Comparison of ENCODE assay signal across 23 mouse cellular contexts in genomic region chr12:70025431-70025830, GRCm38 (mm10). TPM values are rescaled to one million over a fixed set of nuclear protein-coding genes. Genes with fewer than 3 reads are reported as not detected.
DNase-seq lines count a peak whose midpoint lies in the region; ATAC-seq and TF ChIP-seq lines count a peak whose summit lies in the region.
"Had no signal": no experiment of that assay in that cellular context is flagged by ENCODE, and none has a peak within 500 bp of the region (broad histone marks: within the 10 kb centered on the region; RNA-seq: fewer than 3 reads in every experiment).

No protein-coding gene starts in this region.

- H3K27me3 ChIP-seq in lung, postnatal 0 days (replicated peaks; ENCODE audit: insufficient read depth, low read length): no peaks in the 10 kb centered on the region
- no peaks in the 10 kb centered on the region for H3K27me3 ChIP-seq in Patski
- H3K27me3 ChIP-seq: embryonic facial prominence, embryonic 13.5 days; embryonic facial prominence, embryonic 15.5 days; forebrain, embryonic 12.5 days had no signal

- in situ Hi-C loops in Patski (cut with MboI; ENCODE audit: low pct_unique_long_range_greater_than_20kb): no loop called here

- TF ChIP-seq EP300 in lung, postnatal 0 days (IDR thresholded peaks at IDR 0.05): no peak

- no peaks in the 10 kb centered on the region for H3K4me1 ChIP-seq in lung, postnatal 0 days (ENCODE audit: insufficient read depth, low read depth, low read length)
- H3K4me1 ChIP-seq in lung, adult 2 months (ENCODE audit: control insufficient read depth, insufficient read depth, low read length): no peaks in the 10 kb centered on the region; the same call in none of the 2 replicates
- H3K4me1 ChIP-seq: embryonic facial prominence, embryonic 13.5 days; embryonic facial prominence, embryonic 15.5 days; forebrain, embryonic 10.5 days; forebrain, embryonic 12.5 days had no signal

- POLR2A ChIA-PET in Patski (lab: Charles Lee): interaction anchor here (1.0 to 2.0 kb wide), 6 partner anchors 10 to 63 kb away, joined by 3 to 7 read pairs (median 4); no protein-coding TSS in a partner anchor

- no peaks in the 10 kb centered on the region for H3K9me3 ChIP-seq in lung, postnatal 0 days (ENCODE audit: low read length)
- H3K9me3 ChIP-seq: embryonic facial prominence, embryonic 13.5 days; embryonic facial prominence, embryonic 15.5 days; forebrain, embryonic 10.5 days; forebrain, embryonic 12.5 days had no signal

- TF ChIP-seq CTCF in lung, postnatal 0 days (IDR thresholded peaks at IDR 0.05): no peak
- no peak for TF ChIP-seq CTCF in lung, adult 2 months (IDR thresholded peaks at IDR 0.05; ENCODE audit: insufficient read depth, low read length)
- TF ChIP-seq CTCF in Patski (IDR thresholded peaks at IDR 0.05): no peak

- H3K4me2 ChIP-seq in lung, postnatal 0 days (replicated peaks; ENCODE audit: low read depth, low read length): no peak overlapping the region
- H3K4me2 ChIP-seq: embryonic facial prominence, embryonic 13.5 days; embryonic facial prominence, embryonic 15.5 days; forebrain, embryonic 12.5 days had no signal

- 0 out of 2 replicates have a peak, but pooled peaks have one; percentile 6 for ATAC-seq in lung, postnatal 0 days
- peak; percentile 87 for ATAC-seq in Patski
- no peak for ATAC-seq in activated CD4-positive, CD25-positive, alpha-beta regulatory T cell, adult 4 months
- ATAC-seq: forebrain, embryonic 14.5 days; forebrain, embryonic 16.5 days had no signal

- no peak overlapping the region for H3K9ac ChIP-seq in lung, postnatal 0 days (replicated peaks; ENCODE audit: low read depth)
- H3K9ac ChIP-seq: embryonic facial prominence, embryonic 13.5 days; embryonic facial prominence, embryonic 15.5 days; forebrain, embryonic 12.5 days had no signal

- no peak for TF ChIP-seq POLR2A in lung, adult 2 months (IDR thresholded peaks at IDR 0.05; ENCODE audit: borderline replicate concordance, extremely low read depth, low read depth, low read length)

- no peak overlapping the region for H3K4me3 ChIP-seq in lung, postnatal 0 days (ENCODE audit: low read depth, low read length)
- no peak overlapping the region for H3K4me3 ChIP-seq in lung, adult 2 months (replicated peaks; ENCODE audit: extremely low read depth, low read depth, low read length)
- H3K4me3 ChIP-seq: embryonic facial prominence, embryonic 13.5 days; embryonic facial prominence, embryonic 15.5 days; erythroblast, embryonic 14.5 days; forebrain, embryonic 10.5 days; forebrain, embryonic 12.5 days had no signal

- CTCF ChIA-PET in Patski (lab: Charles Lee): interaction anchor here (1.1 to 3.1 kb wide), 7 partner anchors 11 to 63 kb away, joined by 3 to 8 read pairs (median 4); no protein-coding TSS in a partner anchor

- WGBS in lung, postnatal 0 days: 78% methylated on average over 6 of the region's 6 CpGs
- 74% methylated on average over 6 of the region's 6 CpGs for WGBS in lung, adult 2 months

- H3K27ac ChIP-seq in lung, postnatal 0 days (ENCODE audit: low read length): peak overlapping the region; percentile 20; the same call in 1 of the 2 replicates
- H3K27ac ChIP-seq: embryonic facial prominence, embryonic 13.5 days; embryonic facial prominence, embryonic 15.5 days; forebrain, embryonic 10.5 days; forebrain, embryonic 12.5 days had no signal

- DNase-seq in lung, postnatal 0 days (ENCODE audit: low spot score): peak; percentile 39
- DNase-seq in lung, adult 2 months: no peak
- peak; percentile 69 for DNase-seq in Muller cell, postnatal 12 days (ENCODE audit: inconsistent ontology term)
- peak; percentile 79 for DNase-seq in Patski (ENCODE audit: low read depth, low spot score)
- no peak for DNase-seq in frontal cortex, postnatal 25 days (ENCODE audit: low spot score in 2 of 2)
- DNase-seq: adrenal gland, adult 2 months; adrenal gland, postnatal 10 days; adrenal gland, postnatal 25 days; cerebellum, adult 11 months; cerebellum, adult 18-20 months; cerebellum, adult 8-10 months; cerebellum, adult 9-11 months; cerebellum, postnatal 14 days; cerebellum, postnatal 36 days; embryo, embryonic 11 days had no signal

- peaks cover 20% of the 10 kb centered on the region for H3K36me3 ChIP-seq in lung, postnatal 0 days (ENCODE audit: insufficient read depth, low read length)

RNA-seq across cellular contexts. Expression of gene Sav1, which starts 38.6 kb away (rescaled TPM):
- polyA plus RNA-seq in lung, postnatal 0 days (2015; fragmentation: Nextera tagmentation; extraction: Ambion mirVana): 10.7 and 12.2 TPM in 2 replicates
- 24.5 and 37.4 TPM in 2 replicates for polyA plus RNA-seq in lung, adult 2 months (2012; rRNA removed)
- polyA plus RNA-seq in Patski (2021): 184 TPM
- 1 to 10 TPM; 3.0 to 3.7 TPM for polyA plus RNA-seq in activated CD4-positive, CD25-positive, alpha-beta regulatory T cell, adult 4 months (2017; shearing (Covaris generic))

Comparison
In these comparisons a context has a peak if more than half of its experiments do, and no peak if none do; other contexts are left out.
1. DNase-seq: peak in lung, postnatal 0 days (single experiment), Muller cell, postnatal 12 days (single experiment) and Patski (single experiment); none in lung, adult 2 months (single experiment) and frontal cortex, postnatal 25 days (0 of 2).